Mouse (Mus musculus) myocyte (in vitro differentiated cells): ENCODE measurements at regions not wholly inside any gene's neighbourhood (a gene's known extent, or its start where the extent isn't known, plus 50 kb on each side); places are given as distances from the start of the nearest gene placed in this dataset.

Experiments used
- H3K27me3 ChIP-seq: one replicate; pipeline ENCODE4 v1.6.1; 2011; ENCODE audit not compliant: control insufficient read depth, insufficient read depth, insufficient read length
- H3K36me3 ChIP-seq: one replicate; pipeline ENCODE4 v1.6.1; 2011; ENCODE audit not compliant: control insufficient read depth, insufficient read depth
- H3K4me2 ChIP-seq: one replicate; pipeline ENCODE4 v1.6.1; 2011; ENCODE audit warnings: low read depth, control low read depth
- H3K4me3 ChIP-seq: one replicate; pipeline ENCODE4 v1.5.1; 2011; ENCODE audit warnings: mild to moderate bottlenecking, control low read depth, moderate library complexity
- H3K79me2 ChIP-seq: one replicate; pipeline ENCODE4 v1.6.1; 2011; ENCODE audit not compliant: control insufficient read depth, insufficient read depth
- H3ac ChIP-seq: one replicate; pipeline ENCODE4 v1.6.1; 2011; ENCODE audit not compliant: control insufficient read depth, insufficient read length
- CEBPB ChIP-seq: IDR thresholded peaks from 2 replicates; pipeline ENCODE4 v1.6.1; 2011; ENCODE audit warnings: mild to moderate bottlenecking, moderate library complexity; ENCODE audit not compliant: poor library complexity, insufficient read depth, severe bottlenecking
- E2F4 ChIP-seq: IDR thresholded peaks from one replicate; pipeline ENCODE4 v1.6.1; 2011; ENCODE audit warnings: mild to moderate bottlenecking, control low read depth, moderate library complexity; ENCODE audit not compliant: insufficient read depth
- MAX ChIP-seq: IDR thresholded peaks from one replicate; pipeline ENCODE4 v1.6.1; 2011; ENCODE audit warnings: low read depth, mild to moderate bottlenecking, control low read depth
- MYOD1 ChIP-seq, 3 experiments: IDR thresholded peaks; one replicate each; pipeline ENCODE4 v1.6.1; 2011; ENCODE audit warnings: control low read depth in 2 of 3, low read depth in 2 of 3, mild to moderate bottlenecking in 2 of 3, moderate library complexity in 1 of 3; ENCODE audit not compliant: insufficient read length in 2 of 3, control insufficient read depth in 1 of 3
- MYOG ChIP-seq, 3 experiments: IDR thresholded peaks; one replicate each; pipeline ENCODE4 v1.6.1; 2011; ENCODE audit warnings: control low read depth in 2 of 3, low read depth in 2 of 3, mild to moderate bottlenecking in 2 of 3; ENCODE audit not compliant: insufficient read length in 2 of 3, control insufficient read depth in 1 of 3, insufficient read depth in 1 of 3
- POLR2A ChIP-seq: IDR thresholded peaks from one replicate; pipeline ENCODE4 v1.6.1; 2011; ENCODE audit warnings: low read depth, mild to moderate bottlenecking, control low read depth, moderate library complexity; ENCODE audit not compliant: insufficient read length
- POLR2AphosphoS2 ChIP-seq: IDR thresholded peaks from one replicate; pipeline ENCODE4 v1.6.1; 2011; ENCODE audit warnings: low read depth, control low read depth; ENCODE audit not compliant: insufficient read length
- REST ChIP-seq: IDR thresholded peaks from one replicate; pipeline ENCODE4 v1.6.1; 2011; ENCODE audit warnings: mild to moderate bottlenecking, control low read depth, moderate library complexity; ENCODE audit not compliant: insufficient read depth, insufficient read length
- SRF ChIP-seq: IDR thresholded peaks from one replicate; pipeline ENCODE4 v1.6.1; 2011; ENCODE audit warnings: low read depth; ENCODE audit not compliant: control insufficient read depth, insufficient read length
- TCF12 ChIP-seq: IDR thresholded peaks from one replicate; pipeline ENCODE4 v1.6.1; 2011; ENCODE audit warnings: mild to moderate bottlenecking, control low read depth; ENCODE audit not compliant: poor library complexity, insufficient read depth, severe bottlenecking
- TCF3 ChIP-seq: IDR thresholded peaks from one replicate; pipeline ENCODE4 v1.6.1; 2011; ENCODE audit warnings: low read depth, control low read depth; ENCODE audit not compliant: insufficient read length
- USF1 ChIP-seq: IDR thresholded peaks from one replicate; pipeline ENCODE4 v1.6.1; 2011; ENCODE audit warnings: low read depth, mild to moderate bottlenecking, control low read depth, moderate library complexity

DNA sequence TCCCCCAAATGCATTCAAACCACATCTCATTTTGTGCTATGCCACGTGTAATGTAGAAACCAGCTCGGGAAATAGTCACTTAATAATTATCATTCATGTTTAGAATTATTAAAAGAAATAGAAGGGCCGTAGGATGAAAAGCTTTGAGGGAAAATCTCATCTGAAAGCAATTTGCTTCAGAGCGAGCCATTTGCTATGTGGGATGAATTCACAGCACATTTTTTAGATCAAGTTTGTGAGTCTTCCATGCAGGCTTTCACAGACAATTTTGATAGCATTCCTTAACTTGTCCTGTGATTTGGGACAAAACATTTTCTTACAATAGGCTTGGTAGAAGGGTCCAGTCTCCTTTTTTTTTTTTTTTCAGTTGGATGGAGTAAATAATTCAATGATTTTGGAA, 283.1 kb downstream of the Hace1 start:
- no peak overlapping the region for H3K4me3 ChIP-seq
- no peak overlapping the region for H3ac ChIP-seq
- no peaks in the 10 kb centered on the region for H3K27me3 ChIP-seq
- no peaks in the 10 kb centered on the region for H3K36me3 ChIP-seq
- no peak overlapping the region for H3K4me2 ChIP-seq
- H3K79me2 ChIP-seq, result no peaks in the 10 kb centered on the region
- TF ChIP-seq CEBPB (no peak), TCF3 (no peak), USF1 (no peak), SRF (no peak)

DNA sequence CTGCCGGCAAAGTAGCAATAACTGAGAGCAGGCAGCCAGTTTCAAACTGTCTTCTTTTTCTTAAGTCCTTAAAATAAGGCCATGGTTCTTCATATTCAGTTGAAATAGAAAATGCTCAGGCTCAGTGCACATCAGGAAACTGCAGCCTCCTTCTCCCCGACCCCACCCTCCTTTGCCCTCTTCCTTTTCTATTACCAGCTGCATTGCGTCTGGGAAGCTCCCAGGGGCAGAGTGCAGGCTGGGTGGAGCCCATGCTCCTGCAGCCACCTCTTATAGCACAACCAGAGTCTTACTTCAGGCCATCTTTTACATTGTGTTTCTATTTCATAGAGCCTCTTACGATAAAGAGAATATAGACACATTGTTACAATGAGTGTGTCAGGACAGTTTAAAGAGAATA, 288.2 kb downstream of the Hace1 start:
- Histone ChIP-seq H3K79me2 (no peaks in the 10 kb centered on the region), H3ac (no peak overlapping the region), H3K4me2 (no peak overlapping the region), H3K36me3 (no peaks in the 10 kb centered on the region), H3K4me3 (no peak overlapping the region), H3K27me3 (no peaks in the 10 kb centered on the region)
- TF ChIP-seq POLR2A (no peak), TCF12 (no peak), POLR2AphosphoS2 (no peak), MAX (no peak), CEBPB (no peak), USF1 (no peak), MYOG (IDR thresholded peaks at IDR 0.05; ENCODE audit: control insufficient read depth in 1 of 3, insufficient read depth in 1 of 3, insufficient read length in 2 of 3, low read depth in 2 of 3) (no peak), SRF (no peak), TCF3 (no peak), E2F4 (no peak), MYOD1 (IDR thresholded peaks at IDR 0.05; ENCODE audit: control insufficient read depth in 1 of 3, insufficient read length in 2 of 3, low read depth in 2 of 3) (no peak), REST (no peak)

DNA sequence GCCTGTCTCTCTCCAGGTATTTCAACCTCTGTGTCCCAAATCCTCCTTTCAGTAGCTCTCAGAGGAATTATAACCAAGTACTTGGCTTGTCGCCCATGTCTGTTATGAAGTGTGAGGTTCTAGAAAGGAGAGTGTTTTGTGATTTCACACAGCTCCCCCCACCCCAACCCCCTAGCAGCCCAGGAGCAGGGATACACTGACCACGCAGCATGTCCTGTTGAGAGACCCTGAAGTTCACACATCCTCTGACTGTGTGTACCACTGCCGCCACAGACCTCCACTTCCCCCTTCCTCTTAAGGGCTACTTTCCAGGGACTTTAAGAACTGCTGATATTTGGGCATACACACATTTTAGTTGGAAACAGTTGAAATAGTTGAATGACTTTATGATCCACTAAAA, 289.2 kb downstream of the Hace1 start:
- Histone ChIP-seq H3K79me2 (no peaks in the 10 kb centered on the region), H3K4me3 (no peak overlapping the region), H3K4me2 (no peak overlapping the region), H3K36me3 (no peaks in the 10 kb centered on the region), H3K27me3 (no peaks in the 10 kb centered on the region), H3ac (no peak overlapping the region)
- TF ChIP-seq TCF3 (no peak), MAX (no peak), CEBPB (no peak), SRF (no peak), REST (no peak), POLR2AphosphoS2 (no peak), USF1 (no peak), POLR2A (no peak), TCF12 (no peak), MYOD1 (IDR thresholded peaks at IDR 0.05; ENCODE audit: control insufficient read depth in 1 of 3, insufficient read length in 2 of 3, low read depth in 2 of 3) (no peak), MYOG (IDR thresholded peaks at IDR 0.05; ENCODE audit: control insufficient read depth in 1 of 3, insufficient read depth in 1 of 3, insufficient read length in 2 of 3, low read depth in 2 of 3) (no peak)

DNA sequence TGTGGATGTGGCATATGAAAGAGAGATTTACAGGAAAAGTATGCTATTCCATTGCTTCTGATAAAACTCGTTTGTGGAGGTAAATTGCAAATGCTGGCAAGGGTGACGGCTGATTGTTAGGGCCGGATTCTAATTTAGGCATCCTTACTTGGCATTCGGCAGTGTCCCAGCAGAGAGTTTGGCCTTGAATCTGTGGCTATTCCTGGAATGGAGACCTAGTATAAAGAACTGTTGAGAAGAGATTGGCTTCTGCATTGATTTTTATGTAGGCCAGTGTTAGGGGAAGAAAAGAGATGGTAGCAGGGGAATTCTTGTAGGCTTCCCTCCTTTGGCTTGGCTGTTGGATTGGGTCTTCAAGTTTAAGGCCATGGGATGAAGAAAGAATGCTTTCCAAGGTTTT, 293.4 kb downstream of the Hace1 start:
- no peaks in the 10 kb centered on the region for H3K27me3 ChIP-seq
- H3K36me3 ChIP-seq, result no peaks in the 10 kb centered on the region
- H3K4me3 ChIP-seq, result no peak overlapping the region
- no peaks in the 10 kb centered on the region for H3K79me2 ChIP-seq
- no peak for TF ChIP-seq MYOD1 (IDR thresholded peaks at IDR 0.05; ENCODE audit: control insufficient read depth in 1 of 3, insufficient read length in 2 of 3, low read depth in 2 of 3)
- no peak overlapping the region for H3K4me2 ChIP-seq
- H3ac ChIP-seq, result no peak overlapping the region

DNA sequence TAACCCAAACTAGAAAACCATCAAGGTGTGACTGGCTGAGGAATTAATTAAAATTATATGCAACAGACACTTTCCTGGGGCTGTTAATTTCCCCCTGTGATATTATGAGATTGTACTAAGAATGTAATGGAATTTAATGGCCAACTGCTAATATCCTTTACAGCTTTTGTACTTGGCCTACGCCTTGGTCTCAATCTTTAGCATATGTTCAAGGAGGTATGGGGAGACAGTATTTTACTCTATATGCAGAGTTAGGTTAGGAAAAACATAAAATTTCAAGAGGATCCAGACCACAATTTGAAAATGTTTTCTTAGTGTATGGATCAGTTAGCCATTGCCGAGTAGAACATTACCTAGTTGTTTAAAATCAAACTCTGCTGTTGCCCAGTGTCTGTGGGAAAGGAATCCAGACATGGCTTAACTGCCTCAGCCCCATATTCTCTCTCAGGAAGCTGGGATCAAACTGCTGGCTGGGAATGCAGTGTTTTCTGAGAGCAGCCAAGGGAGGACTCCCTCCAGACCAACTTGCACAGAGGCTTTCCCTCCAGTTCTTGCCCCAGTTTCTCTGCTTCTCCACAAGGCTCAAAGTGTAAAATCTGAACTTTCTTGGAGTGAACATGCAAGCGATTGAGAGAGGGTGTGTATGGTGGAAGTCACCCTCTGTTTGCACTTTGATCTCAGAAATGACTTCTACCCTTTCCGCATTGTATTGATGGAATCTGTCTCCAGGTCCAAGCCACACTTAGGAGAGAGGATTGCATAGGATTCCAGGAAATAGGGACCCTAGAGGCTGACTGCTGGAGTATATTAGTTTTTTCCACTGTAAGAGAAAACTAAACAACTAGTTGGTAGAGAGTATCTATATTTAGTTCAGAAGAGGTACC, 294.6 kb downstream of the Hace1 start:
- TF ChIP-seq USF1 (no peak), MYOD1 (IDR thresholded peaks at IDR 0.05; ENCODE audit: control insufficient read depth in 1 of 3, insufficient read length in 2 of 3, low read depth in 2 of 3) (no peak), MYOG (IDR thresholded peaks at IDR 0.05; ENCODE audit: control insufficient read depth in 1 of 3, insufficient read depth in 1 of 3, insufficient read length in 2 of 3, low read depth in 2 of 3) (no peak), E2F4 (no peak), POLR2A (no peak), MAX (no peak), CEBPB (no peak), REST (no peak), SRF (no peak), POLR2AphosphoS2 (no peak), TCF3 (no peak), TCF12 (no peak)
- H3K4me2 ChIP-seq, result no peak overlapping the region
- no peak overlapping the region for H3ac ChIP-seq
- no peaks in the 10 kb centered on the region for H3K79me2 ChIP-seq
- H3K4me3 ChIP-seq, result no peak overlapping the region
- H3K27me3 ChIP-seq, result no peaks in the 10 kb centered on the region
- H3K36me3 ChIP-seq, result no peaks in the 10 kb centered on the region
